Mouse (Mus musculus) gastrocnemius, postnatal 25 days (tissue): ENCODE measurements around the gene Capn3. TPM values are rescaled to one million over a fixed set of nuclear protein-coding genes. Genes with fewer than 3 reads are reported as not detected.
A peak's percentile ranks its signal among the peaks of the same experiment; 100 is the strongest.

Experiments used
- DNase-seq: peaks from one replicate; pipeline ENCODE4 v3.0.0; 2022
- total RNA-seq, 2 experiments: library from RNA; stranded (reverse); gene quantifications; 1 replicate in 1 of 2; 2 replicates in 1 of 2; pipeline ENCODE4 v1.2.3; 2021

Gene Capn3
- total RNA-seq, 2 experiments from 2014 or later = 106 to 129 TPM

- DNase-seq = peak; percentile 37
Observed at GRCm38 (mm10) chr2:120482506-120483389, 26.9 kb downstream of the Capn3 start.

GRCm38 (mm10) chr2:120484241-120484640 is 28.4 kb downstream of the Capn3 start:
- DNase-seq = no peak

- no peak for DNase-seq
Observed at GRCm38 (mm10) chr2:120493254-120493653, 37.4 kb downstream of the Capn3 start.

- no peak for DNase-seq
Observed at GRCm38 (mm10) chr2:120496511-120496910, 40.7 kb downstream of the Capn3 start.

GRCm38 (mm10) chr2:120499971-120500471 is 44.2 kb downstream of the Capn3 start:
- no peak for DNase-seq

GRCm38 (mm10) chr2:120501136-120501918 is 45.5 kb downstream of the Capn3 start:
- DNase-seq = no peak

- peak; percentile 40 for DNase-seq
Observed at GRCm38 (mm10) chr2:120501931-120502604, 46.2 kb downstream of the Capn3 start.

- no peak for DNase-seq
Observed at GRCm38 (mm10) chr2:120502605-120502990, 46.8 kb downstream of the Capn3 start.

GRCm38 (mm10) chr2:120503094-120503493 is 47.3 kb downstream of the Capn3 start:
- DNase-seq = no peak

GRCm38 (mm10) chr2:120503992-120504391 is 48.2 kb downstream of the Capn3 start:
- no peak for DNase-seq

GRCm38 (mm10) chr2:120514181-120514580 is 58.4 kb downstream of the Capn3 start:
- DNase-seq = no peak

GRCm38 (mm10) chr2:120518547-120519210 is 62.9 kb downstream of the Capn3 start:
- no peak for DNase-seq

- no peak for DNase-seq
Observed at GRCm38 (mm10) chr2:120526771-120527170, 71.0 kb downstream of the Capn3 start.

- DNase-seq = no peak
Observed at GRCm38 (mm10) chr2:120529531-120529930, 73.7 kb downstream of the Capn3 start.

- DNase-seq = no peak
Observed at GRCm38 (mm10) chr2:120531223-120531622, 75.4 kb downstream of the Capn3 start.

GRCm38 (mm10) chr2:120539333-120539732 is 83.5 kb downstream of the Capn3 start:
- DNase-seq = no peak

- DNase-seq = peak; percentile 84
Observed at GRCm38 (mm10) chr2:120539778-120540208, 84.0 kb downstream of the Capn3 start.

GRCm38 (mm10) chr2:120544732-120545131 is 88.9 kb downstream of the Capn3 start:
- no peak for DNase-seq
